Mouse (Mus musculus) intestine, embryonic 16.5 days (tissue): ENCODE data around the gene Srsf5. TPM values are rescaled to one million over a fixed set of nuclear protein-coding genes. Genes with fewer than 3 reads are reported as not detected.

Experiments
- ATAC-seq: fragments of 200-750 bp; cut with Nextera tagmentation; 2 replicates; pipeline ENCODE4 v1.8.0; 2017; ENCODE audit warnings: moderate TSS enrichment, moderate library complexity
- H3K27ac ChIP-seq: fragments of 300-500 bp; sonication (generic); 2 replicates; pipeline ENCODE4 v1.5.1; 2014; ENCODE audit warnings: mild to moderate bottlenecking, low read length
- H3K27me3 ChIP-seq: fragments of 300-500 bp; sonication (generic); replicated peaks from 2 replicates; pipeline ENCODE4 v1.6.1; 2014; ENCODE audit warnings: low read length, control low read depth, mixed read lengths; ENCODE audit not compliant: control insufficient read depth, insufficient read depth
- H3K36me3 ChIP-seq: fragments of 300-500 bp; sonication (generic); 2 replicates; pipeline ENCODE4 v1.6.1; 2014; ENCODE audit warnings: low read length, control low read depth; ENCODE audit not compliant: control insufficient read depth, insufficient read depth
- H3K4me1 ChIP-seq: fragments of 300-500 bp; sonication (generic); 2 replicates; pipeline ENCODE4 v1.6.1; 2014; ENCODE audit warnings: low read length, control low read depth, mixed read lengths; ENCODE audit not compliant: control insufficient read depth, insufficient read depth
- H3K4me2 ChIP-seq: fragments of 300-500 bp; sonication (generic); 2 replicates; pipeline ENCODE4 v1.6.1; 2014; ENCODE audit warnings: low read depth, low read length, control low read depth
- H3K4me3 ChIP-seq: fragments of 300-500 bp; sonication (generic); 2 replicates; pipeline ENCODE4 v1.5.1; 2014; ENCODE audit warnings: mild to moderate bottlenecking, low read length
- H3K9ac ChIP-seq: fragments of 300-500 bp; sonication (generic); 2 replicates; pipeline ENCODE4 v1.6.1; 2014; ENCODE audit warnings: low read depth, low read length
- H3K9me3 ChIP-seq: fragments of 300-500 bp; sonication (generic); 2 replicates; pipeline ENCODE4 v1.6.1; 2016; ENCODE audit warnings: low read length, control low read depth; ENCODE audit not compliant: control insufficient read depth
- WGBS: fragments of 180-500 bp; shearing (Covaris S2); extraction: QIAGEN DNeasy Blood & Tissue Kit; methylation state at CpG from one replicate; pipeline ENCODE4 v1.1.7; 2014; 5-methylcytosine and 5-hydroxymethylcytosine counted together
- polyA plus RNA-seq: library from polyadenylated mRNA; unstranded; fragments of >200 nt; fragmentation: Nextera tagmentation; extraction: Ambion mirVana; gene quantifications from 2 replicates; pipeline ENCODE4 v1.2.1, GENCODE M21; 2015

Srsf5 gene
- polyA plus RNA-seq, 1 experiment from 2014 or later, result 492 TPM

DNA sequence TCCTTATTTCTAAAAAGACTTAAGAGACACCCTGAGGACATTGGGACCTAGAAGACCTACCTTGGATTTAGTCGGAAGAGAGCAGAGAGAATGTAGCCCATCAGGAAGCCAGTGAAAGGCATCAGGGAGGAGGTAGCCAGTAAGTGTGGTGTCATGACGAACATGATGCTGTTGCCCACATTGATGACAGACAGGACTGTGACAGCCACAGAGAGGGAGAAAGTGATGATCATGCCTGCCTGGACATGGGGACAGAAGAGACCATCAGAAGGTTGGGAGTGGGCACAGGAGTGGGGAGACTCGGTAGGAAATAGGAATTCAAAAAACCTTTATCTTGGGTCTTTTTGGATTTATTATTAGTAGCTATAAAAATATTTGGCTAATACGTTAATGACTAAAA lies 12.7 kb downstream of the Srsf5 start:
- 75% methylated on average over 4 of the region's 4 CpGs for WGBS
- H3K4me1 ChIP-seq, result no peaks in the 10 kb centered on the region
- H3K4me3 ChIP-seq, result no peak overlapping the region
- no peaks in the 10 kb centered on the region for H3K27me3 ChIP-seq
- H3K9ac ChIP-seq, result no peak overlapping the region
- peaks cover 21% of the 10 kb centered on the region for H3K36me3 ChIP-seq
- no peak for ATAC-seq
- H3K9me3 ChIP-seq, result no peaks in the 10 kb centered on the region
- H3K27ac ChIP-seq, result no peak overlapping the region
- no peak overlapping the region for H3K4me2 ChIP-seq

- no peak overlapping the region for H3K4me3 ChIP-seq
- 63% methylated on average over 4 of the region's 4 CpGs for WGBS
- no peak overlapping the region for H3K4me2 ChIP-seq
- peaks cover 7% of the 10 kb centered on the region; the same call in 1 of the 2 replicates for H3K4me1 ChIP-seq
- H3K9me3 ChIP-seq, result no peaks in the 10 kb centered on the region
- H3K27me3 ChIP-seq, result no peaks in the 10 kb centered on the region
- H3K9ac ChIP-seq, result no peak overlapping the region
- H3K27ac ChIP-seq, result no peak overlapping the region
- ATAC-seq, result no peak
- H3K36me3 ChIP-seq, result peaks cover 5% of the 10 kb centered on the region; the same call in 1 of the 2 replicates
Measured at GRCm38 (mm10) chr12:80962566-80962965, 17.3 kb downstream of the Srsf5 start.

GRCm38 (mm10) chr12:80966059-80966838 lies 20.9 kb downstream of the Srsf5 start:
- Histone ChIP-seq H3K9ac (no peak overlapping the region), H3K4me2 (0 out of 2 replicates have a peak overlapping the region, but pooled peaks have one; percentile 19), H3K4me3 (no peak overlapping the region), H3K9me3 (no peaks in the 10 kb centered on the region), H3K4me1 (peaks cover 7% of the 10 kb centered on the region; the same call in 1 of the 2 replicates), H3K27me3 (no peaks in the 10 kb centered on the region), H3K36me3 (no peaks in the 10 kb centered on the region), H3K27ac (no peak overlapping the region)
- WGBS, result 69% methylated on average over 11 of the region's 11 CpGs
- peak; percentile 71 for ATAC-seq

- ATAC-seq, result no peak
- H3K4me1 ChIP-seq, result peaks cover 7% of the 10 kb centered on the region; the same call in 1 of the 2 replicates
- no peaks in the 10 kb centered on the region for H3K27me3 ChIP-seq
- H3K9ac ChIP-seq, result no peak overlapping the region
- no peaks in the 10 kb centered on the region for H3K36me3 ChIP-seq
- no peak overlapping the region for H3K4me3 ChIP-seq
- no peak overlapping the region for H3K27ac ChIP-seq
- H3K4me2 ChIP-seq, result no peak overlapping the region
- no peaks in the 10 kb centered on the region for H3K9me3 ChIP-seq
- 90% methylated on average over 9 of the region's 9 CpGs for WGBS
Measured at GRCm38 (mm10) chr12:80967918-80968317, 22.6 kb downstream of the Srsf5 start.

GRCm38 (mm10) chr12:80968605-80969004 lies 23.3 kb downstream of the Srsf5 start, which contains the start of gene Slc10a1:
Slc10a1 (minus strand) TSS chr12:80968705.
- 83% methylated on average over 5 of the region's 5 CpGs for WGBS
- H3K4me3 ChIP-seq, result no peak within 1 kb of the TSS
- no peak for ATAC-seq

DNA sequence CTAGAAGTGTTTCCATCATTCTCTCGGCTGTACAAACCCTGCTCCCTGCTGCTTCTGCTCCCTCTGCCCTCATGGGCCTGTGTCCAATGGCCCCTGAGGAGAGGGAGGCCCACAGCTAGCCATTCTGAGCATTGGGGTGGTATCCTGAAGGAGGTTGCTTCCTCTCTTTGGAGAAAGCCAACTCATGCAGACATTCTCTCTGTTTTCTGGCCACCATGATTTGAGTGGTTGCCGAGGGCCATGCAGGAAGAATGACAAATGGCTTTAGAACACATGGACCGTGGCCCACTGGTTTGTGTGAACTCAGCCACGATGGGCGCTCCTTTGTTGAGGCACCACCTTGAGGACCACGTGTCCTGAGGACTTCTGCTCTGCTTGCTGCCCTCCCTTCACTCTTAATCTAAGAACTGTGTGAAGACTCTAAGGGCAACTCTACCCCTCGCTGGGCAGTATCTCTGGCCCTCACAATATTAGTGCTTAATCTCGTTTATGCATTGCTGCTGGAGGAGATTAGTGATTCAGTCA lies 24.9 kb downstream of the Srsf5 start:
- Histone ChIP-seq H3K4me2 (no peak overlapping the region), H3K36me3 (no peaks in the 10 kb centered on the region), H3K4me1 (peaks cover 7% of the 10 kb centered on the region; the same call in 1 of the 2 replicates), H3K9me3 (no peaks in the 10 kb centered on the region), H3K9ac (no peak overlapping the region), H3K27ac (no peak overlapping the region), H3K4me3 (no peak overlapping the region), H3K27me3 (no peaks in the 10 kb centered on the region)
- ATAC-seq, result no peak
- WGBS, result 75% methylated on average over 8 of the region's 8 CpGs

More at GRCm38 (mm10) chr12:80968605-80969004, 23.3 kb downstream of the Srsf5 start, which contains the start of gene Slc10a1:
- Histone ChIP-seq H3K9ac (no peak within 1 kb of the TSS), H3K27ac (no peak within 1 kb of the TSS), H3K4me1 (peaks cover 7% of the 10 kb centered on the region; the same call in 1 of the 2 replicates), H3K9me3 (no peaks in the 10 kb centered on the region), H3K27me3 (no peaks in the 10 kb centered on the region), H3K4me2 (no peak within 1 kb of the TSS), H3K36me3 (no peaks in the 10 kb centered on the region)

- H3K9ac ChIP-seq, result no peak overlapping the region
- no peak for ATAC-seq
- H3K9me3 ChIP-seq, result no peaks in the 10 kb centered on the region
- no peak overlapping the region for H3K27ac ChIP-seq
- 39% methylated on average over 3 of the region's 3 CpGs for WGBS
- no peak overlapping the region for H3K4me2 ChIP-seq
- H3K27me3 ChIP-seq, result no peaks in the 10 kb centered on the region
- H3K36me3 ChIP-seq, result no peaks in the 10 kb centered on the region
- H3K4me3 ChIP-seq, result no peak overlapping the region
- H3K4me1 ChIP-seq, result no peaks in the 10 kb centered on the region
Measured at GRCm38 (mm10) chr12:80971756-80972155, 26.5 kb downstream of the Srsf5 start.

GRCm38 (mm10) chr12:80975939-80976671 lies 30.8 kb downstream of the Srsf5 start:
- H3K4me1 ChIP-seq, result no peaks in the 10 kb centered on the region
- no peaks in the 10 kb centered on the region for H3K9me3 ChIP-seq
- H3K27ac ChIP-seq, result no peak overlapping the region
- no peak overlapping the region for H3K4me3 ChIP-seq
- no peaks in the 10 kb centered on the region for H3K27me3 ChIP-seq
- 77% methylated on average over 11 of the region's 11 CpGs for WGBS
- no peak overlapping the region for H3K4me2 ChIP-seq
- no peak overlapping the region for H3K9ac ChIP-seq
- no peaks in the 10 kb centered on the region for H3K36me3 ChIP-seq
- ATAC-seq, result no peak

GRCm38 (mm10) chr12:80982326-80982725 lies 37.0 kb downstream of the Srsf5 start:
- no peaks in the 10 kb centered on the region for H3K36me3 ChIP-seq
- no peak overlapping the region for H3K4me2 ChIP-seq
- H3K4me3 ChIP-seq, result no peak overlapping the region
- WGBS, result 1% methylated on average over 7 of the region's 7 CpGs
- no peak overlapping the region for H3K27ac ChIP-seq
- H3K9me3 ChIP-seq, result no peaks in the 10 kb centered on the region
- H3K9ac ChIP-seq, result no peak overlapping the region
- no peaks in the 10 kb centered on the region for H3K4me1 ChIP-seq
- no peaks in the 10 kb centered on the region for H3K27me3 ChIP-seq
- ATAC-seq, result no peak
